Mouse (Mus musculus) gastrocnemius, postnatal 10 days (tissue): ENCODE measurements around the gene Chid1. TPM values are rescaled to one million over a fixed set of nuclear protein-coding genes. Genes with fewer than 3 reads are reported as not detected.

Experiments
- DNase-seq: peaks from one replicate; pipeline ENCODE4 v3.0.0; 2021; ENCODE audit warnings: mixed read lengths
- total RNA-seq, 2 experiments: library from RNA; stranded (reverse); gene quantifications; 2 replicates each; pipeline ENCODE4 v1.2.3; 2021

The Chid1 gene
- total RNA-seq, 2 experiments from 2014 or later, result 22.7 to 22.8 TPM

GRCm38 (mm10) chr7:141502556-141502905, 37.1 kb downstream of the Chid1 start:
- DNase-seq, result no peak

GRCm38 (mm10) chr7:141501820-141502555, 37.7 kb downstream of the Chid1 start:
- no peak for DNase-seq

- DNase-seq, result no peak
Measured at GRCm38 (mm10) chr7:141497600-141497999, 42.1 kb downstream of the Chid1 start.

GRCm38 (mm10) chr7:141495940-141496339, 43.7 kb downstream of the Chid1 start:
- no peak for DNase-seq

GRCm38 (mm10) chr7:141495379-141495778, 44.3 kb downstream of the Chid1 start:
- no peak for DNase-seq

- no peak for DNase-seq
Measured at GRCm38 (mm10) chr7:141493729-141494128, 45.9 kb downstream of the Chid1 start.

- DNase-seq, result no peak
Measured at GRCm38 (mm10) chr7:141492738-141493137, 46.9 kb downstream of the Chid1 start.

- no peak for DNase-seq
Measured at GRCm38 (mm10) chr7:141491151-141491550, 48.5 kb downstream of the Chid1 start.

GRCm38 (mm10) chr7:141487141-141487540, 52.5 kb downstream of the Chid1 start:
- no peak for DNase-seq

- DNase-seq, result no peak
Measured at GRCm38 (mm10) chr7:141486239-141486638, 53.4 kb downstream of the Chid1 start.

- no peak for DNase-seq
Measured at GRCm38 (mm10) chr7:141485606-141486005, 54.1 kb downstream of the Chid1 start.

GRCm38 (mm10) chr7:141485186-141485585, 54.5 kb downstream of the Chid1 start:
- no peak for DNase-seq

GRCm38 (mm10) chr7:141484186-141485120, 55.2 kb downstream of the Chid1 start:
- DNase-seq, result no peak

- no peak for DNase-seq
Measured at GRCm38 (mm10) chr7:141483114-141483653, 56.5 kb downstream of the Chid1 start.

GRCm38 (mm10) chr7:141482531-141483024, 57.1 kb downstream of the Chid1 start:
- no peak for DNase-seq

- DNase-seq, result no peak
Measured at GRCm38 (mm10) chr7:141481498-141482401, 57.9 kb downstream of the Chid1 start.

- peak; percentile 55 for DNase-seq
Measured at GRCm38 (mm10) chr7:141480842-141481497, 58.7 kb downstream of the Chid1 start.

GRCm38 (mm10) chr7:141478270-141478748, 61.3 kb downstream of the Chid1 start:
- no peak for DNase-seq

- DNase-seq, result no peak
Measured at GRCm38 (mm10) chr7:141477578-141478269, 61.9 kb downstream of the Chid1 start.

GRCm38 (mm10) chr7:141476981-141477370, 62.7 kb downstream of the Chid1 start:
- no peak for DNase-seq
